ENCODE assay signal across 14 mouse cellular contexts in the genomic region with DNA sequence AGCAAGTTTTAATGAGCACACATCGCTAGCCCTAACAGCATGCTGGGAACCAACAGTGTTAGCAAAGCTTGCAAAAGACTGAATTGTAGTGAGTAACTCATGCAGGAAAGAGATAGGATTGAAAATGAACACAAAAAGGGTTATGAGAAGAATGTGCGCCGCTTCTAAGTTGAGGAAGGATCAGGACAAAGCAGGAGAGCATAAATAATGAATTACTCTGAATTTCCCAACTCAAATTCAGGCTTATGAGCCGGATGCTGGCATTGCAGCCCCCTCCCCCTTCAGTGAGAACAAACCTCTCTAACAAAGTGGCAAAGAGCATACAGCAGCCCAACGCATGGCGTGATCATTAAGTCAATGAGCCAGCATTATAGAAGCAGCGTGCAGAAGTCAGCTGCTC.
A peak's percentile ranks its signal among the peaks of the same experiment; 100 is the strongest.
DNase-seq lines count a peak whose midpoint lies in the region; ATAC-seq lines count a peak whose summit lies in the region.
"Had no signal": no experiment of that assay in that cellular context is flagged by ENCODE, and none has a peak within 500 bp of the region (broad histone marks: within the 10 kb centered on the region; RNA-seq: fewer than 3 reads in every experiment).

No protein-coding gene starts in this region.

- H3K27ac ChIP-seq in embryonic facial prominence, embryonic 11.5 days (replicated peaks; ENCODE audit: low read depth, low read length): no peak overlapping the region
- no peak overlapping the region for H3K27ac ChIP-seq in embryonic facial prominence, embryonic 10.5 days (replicated peaks)
- H3K27ac ChIP-seq in forebrain, embryonic 12.5 days: peak overlapping the region; percentile 66; the same call in 1 of the 2 replicates
- H3K27ac ChIP-seq in hindbrain, embryonic 16.5 days (ENCODE audit: low read depth, low read length): no peak overlapping the region
- no peak overlapping the region for H3K27ac ChIP-seq in neural tube, embryonic 13.5 days (replicated peaks)
- H3K27ac ChIP-seq: heart, embryonic 15.5 days had no signal

- WGBS in embryonic facial prominence, embryonic 11.5 days: 59% methylated on average over 7 of the region's 7 CpGs
- WGBS in embryonic facial prominence, embryonic 10.5 days: 63% methylated on average over 7 of the region's 7 CpGs
- WGBS in forebrain, embryonic 12.5 days: 9% methylated on average over 7 of the region's 7 CpGs
- 26% methylated on average over 7 of the region's 7 CpGs for WGBS in hindbrain, embryonic 16.5 days
- 39% methylated on average over 7 of the region's 7 CpGs for WGBS in neural tube, embryonic 13.5 days

- no peaks in the 10 kb centered on the region for H3K9me3 ChIP-seq in embryonic facial prominence, embryonic 11.5 days (replicated peaks; ENCODE audit: control insufficient read depth, low read length)
- H3K9me3 ChIP-seq in embryonic facial prominence, embryonic 10.5 days: no peaks in the 10 kb centered on the region
- H3K9me3 ChIP-seq in forebrain, embryonic 12.5 days: no peaks in the 10 kb centered on the region
- H3K9me3 ChIP-seq in hindbrain, embryonic 16.5 days (ENCODE audit: control insufficient read depth, low read length): no peaks in the 10 kb centered on the region
- no peaks in the 10 kb centered on the region for H3K9me3 ChIP-seq in neural tube, embryonic 13.5 days
- H3K9me3 ChIP-seq: heart, embryonic 15.5 days had no signal

- H3K4me1 ChIP-seq in embryonic facial prominence, embryonic 11.5 days (ENCODE audit: control insufficient read depth, insufficient read depth, low read length): no peaks in the 10 kb centered on the region
- no peaks in the 10 kb centered on the region for H3K4me1 ChIP-seq in embryonic facial prominence, embryonic 10.5 days
- peaks cover 12% of the 10 kb centered on the region for H3K4me1 ChIP-seq in forebrain, embryonic 12.5 days
- H3K4me1 ChIP-seq in hindbrain, embryonic 16.5 days (ENCODE audit: control insufficient read depth, insufficient read depth, low read depth, low read length): no peaks in the 10 kb centered on the region
- peaks cover 4% of the 10 kb centered on the region; the same call in 1 of the 2 replicates for H3K4me1 ChIP-seq in neural tube, embryonic 13.5 days (replicated peaks)

- H3K4me3 ChIP-seq in embryonic facial prominence, embryonic 11.5 days (ENCODE audit: low read depth, low read length): no peak overlapping the region
- H3K4me3 ChIP-seq in embryonic facial prominence, embryonic 10.5 days: no peak overlapping the region
- no peak overlapping the region for H3K4me3 ChIP-seq in forebrain, embryonic 12.5 days (replicated peaks)
- no peak overlapping the region for H3K4me3 ChIP-seq in hindbrain, embryonic 16.5 days (ENCODE audit: low read length)
- no peak overlapping the region for H3K4me3 ChIP-seq in neural tube, embryonic 13.5 days
- H3K4me3 ChIP-seq: erythroblast, embryonic 14.5 days; heart, embryonic 15.5 days had no signal

- no peaks in the 10 kb centered on the region for H3K27me3 ChIP-seq in embryonic facial prominence, embryonic 11.5 days (ENCODE audit: control insufficient read depth, insufficient read depth, low read length)
- no peaks in the 10 kb centered on the region for H3K27me3 ChIP-seq in embryonic facial prominence, embryonic 10.5 days (replicated peaks; ENCODE audit: low read depth, poor library complexity, severe bottlenecking)
- H3K27me3 ChIP-seq in forebrain, embryonic 12.5 days: no peaks in the 10 kb centered on the region
- H3K27me3 ChIP-seq in hindbrain, embryonic 16.5 days (replicated peaks; ENCODE audit: control insufficient read depth, insufficient read depth, low read length): no peaks in the 10 kb centered on the region
- no peaks in the 10 kb centered on the region for H3K27me3 ChIP-seq in neural tube, embryonic 13.5 days
- H3K27me3 ChIP-seq: heart, embryonic 15.5 days had no signal

- peak; percentile 4 for DNase-seq in embryonic facial prominence, embryonic 11.5 days (ENCODE audit: low spot score)
- no peak for DNase-seq in embryonic facial prominence, embryonic 10.5 days (ENCODE audit: low spot score)
- DNase-seq in thymus, adult 18-20 months: no peak
- DNase-seq in cerebellum, postnatal 36 days: no peak
- no peak for DNase-seq in thymus, postnatal 36 days
- DNase-seq: cerebellum, postnatal 14 days; gastrocnemius, postnatal 14 days; kidney, adult 8-10 months; lung, adult 2 months had no signal

- H3K36me3 ChIP-seq in embryonic facial prominence, embryonic 11.5 days (replicated peaks; ENCODE audit: control insufficient read depth, insufficient read depth, low read depth, low read length): no peaks in the 10 kb centered on the region
- H3K36me3 ChIP-seq in embryonic facial prominence, embryonic 10.5 days (replicated peaks): no peaks in the 10 kb centered on the region
- H3K36me3 ChIP-seq in forebrain, embryonic 12.5 days (replicated peaks): no peaks in the 10 kb centered on the region
- no peaks in the 10 kb centered on the region for H3K36me3 ChIP-seq in hindbrain, embryonic 16.5 days (ENCODE audit: control insufficient read depth, insufficient read depth, low read length)
- no peaks in the 10 kb centered on the region for H3K36me3 ChIP-seq in neural tube, embryonic 13.5 days
- H3K36me3 ChIP-seq: heart, embryonic 15.5 days had no signal

- no peak for ATAC-seq in embryonic facial prominence, embryonic 11.5 days (replicated peaks; ENCODE audit: insufficient number of reproducible peaks, low FRiP score, low TSS enrichment, low read depth)
- peak; percentile 90 for ATAC-seq in forebrain, embryonic 12.5 days (ENCODE audit: low FRiP score)
- ATAC-seq in hindbrain, embryonic 16.5 days: peak; percentile 90
- 0 out of 2 replicates have a peak, but pooled peaks have one; percentile 56 for ATAC-seq in neural tube, embryonic 13.5 days (ENCODE audit: low read depth)

- no peak overlapping the region for H3K9ac ChIP-seq in embryonic facial prominence, embryonic 11.5 days (replicated peaks; ENCODE audit: low read length)
- H3K9ac ChIP-seq in forebrain, embryonic 12.5 days: no peak overlapping the region
- peak overlapping the region; percentile 47; the same call in 1 of the 2 replicates for H3K9ac ChIP-seq in hindbrain, embryonic 16.5 days (ENCODE audit: low read depth, low read length)
- no peak overlapping the region for H3K9ac ChIP-seq in neural tube, embryonic 13.5 days
- H3K9ac ChIP-seq: heart, embryonic 15.5 days had no signal

- H3K4me2 ChIP-seq in embryonic facial prominence, embryonic 11.5 days (ENCODE audit: low read depth, low read length): no peak overlapping the region
- peak overlapping the region; percentile 34 for H3K4me2 ChIP-seq in forebrain, embryonic 12.5 days
- H3K4me2 ChIP-seq in hindbrain, embryonic 16.5 days (ENCODE audit: low read length): peak overlapping the region; percentile 42
- peak overlapping the region; percentile 23; the same call in 1 of the 2 replicates for H3K4me2 ChIP-seq in neural tube, embryonic 13.5 days
- H3K4me2 ChIP-seq: heart, embryonic 15.5 days had no signal
